Mouse (Mus musculus) liver, postnatal 0 days (tissue): ENCODE data around the gene Dgcr6. TPM values are rescaled to one million over a fixed set of nuclear protein-coding genes. Genes with fewer than 3 reads are reported as not detected.
A peak's percentile ranks its signal among the peaks of the same experiment; 100 is the strongest.

Experiments used
- ATAC-seq: fragments of 200-750 bp; cut with Nextera tagmentation; 2 replicates; pipeline ENCODE4 v1.8.0; 2017; ENCODE audit warnings: mild to moderate bottlenecking, moderate library complexity
- DNase-seq: peaks from one replicate; pipeline ENCODE4 v3.0.0-alpha.2; 2016
- H3K27ac ChIP-seq: fragments of 300-500 bp; sonication (generic); 2 replicates; pipeline ENCODE4 v1.5.1; 2014; ENCODE audit warnings: antibody characterized with exemption, moderate library complexity, mild to moderate bottlenecking, low read depth
- H3K27me3 ChIP-seq: fragments of 300-500 bp; sonication (generic); 2 replicates; pipeline ENCODE4 v1.6.1; 2014; ENCODE audit warnings: low read length, control low read depth, mixed read lengths; ENCODE audit not compliant: insufficient read depth
- H3K36me3 ChIP-seq: fragments of 300-500 bp; sonication (generic); replicated peaks from 2 replicates; pipeline ENCODE4 v1.6.1; 2014; ENCODE audit warnings: mild to moderate bottlenecking, control low read depth, low read length, moderate library complexity, mixed read lengths; ENCODE audit not compliant: insufficient read depth
- H3K4me1 ChIP-seq: fragments of 300-500 bp; sonication (generic); 2 replicates; pipeline ENCODE4 v1.6.1; 2014; ENCODE audit warnings: antibody characterized with exemption, mild to moderate bottlenecking, control low read depth; ENCODE audit not compliant: insufficient read depth
- H3K4me2 ChIP-seq: fragments of 300-500 bp; sonication (generic); 2 replicates; pipeline ENCODE4 v1.6.1; 2014; ENCODE audit warnings: low read depth, mild to moderate bottlenecking, low read length, moderate library complexity, mixed read lengths
- H3K4me3 ChIP-seq: fragments of 300-500 bp; sonication (generic); 2 replicates; pipeline ENCODE4 v1.5.1; 2014; ENCODE audit warnings: low read depth, low read length
- H3K9ac ChIP-seq: fragments of 300-500 bp; sonication (generic); replicated peaks from 2 replicates; pipeline ENCODE4 v1.6.1; 2014; ENCODE audit warnings: mild to moderate bottlenecking, moderate library complexity
- H3K9me3 ChIP-seq: fragments of 300-500 bp; sonication (generic); 2 replicates; pipeline ENCODE4 v1.6.1; 2016; ENCODE audit warnings: mild to moderate bottlenecking, control low read depth, low read length, mixed read lengths
- CTCF ChIP-seq: sonication (generic); IDR thresholded peaks from 2 replicates; pipeline ENCODE4 v1.5.1; 2016; ENCODE audit warnings: antibody characterized with exemption, low read depth
- EP300 ChIP-seq: IDR thresholded peaks from 2 replicates; pipeline ENCODE4 v1.6.1; 2016; ENCODE audit warnings: antibody characterized with exemption, low read depth, mild to moderate bottlenecking
- WGBS: fragments of 180-500 bp; shearing (Covaris S2); extraction: QIAGEN DNeasy Blood & Tissue Kit; methylation state at CpG from one replicate; pipeline ENCODE4 v1.1.7; 2014; ENCODE audit not compliant: insufficient replicate concordance; 5-methylcytosine and 5-hydroxymethylcytosine counted together
- polyA plus RNA-seq: library from polyadenylated mRNA; unstranded; fragments of >200 nt; fragmentation: Nextera tagmentation; extraction: Ambion mirVana; gene quantifications from 2 replicates; pipeline ENCODE4 v1.2.1, GENCODE M21; 2015

Gene Dgcr6
- polyA plus RNA-seq, 1 experiment from 2014 or later, result 23.2 TPM

DNA sequence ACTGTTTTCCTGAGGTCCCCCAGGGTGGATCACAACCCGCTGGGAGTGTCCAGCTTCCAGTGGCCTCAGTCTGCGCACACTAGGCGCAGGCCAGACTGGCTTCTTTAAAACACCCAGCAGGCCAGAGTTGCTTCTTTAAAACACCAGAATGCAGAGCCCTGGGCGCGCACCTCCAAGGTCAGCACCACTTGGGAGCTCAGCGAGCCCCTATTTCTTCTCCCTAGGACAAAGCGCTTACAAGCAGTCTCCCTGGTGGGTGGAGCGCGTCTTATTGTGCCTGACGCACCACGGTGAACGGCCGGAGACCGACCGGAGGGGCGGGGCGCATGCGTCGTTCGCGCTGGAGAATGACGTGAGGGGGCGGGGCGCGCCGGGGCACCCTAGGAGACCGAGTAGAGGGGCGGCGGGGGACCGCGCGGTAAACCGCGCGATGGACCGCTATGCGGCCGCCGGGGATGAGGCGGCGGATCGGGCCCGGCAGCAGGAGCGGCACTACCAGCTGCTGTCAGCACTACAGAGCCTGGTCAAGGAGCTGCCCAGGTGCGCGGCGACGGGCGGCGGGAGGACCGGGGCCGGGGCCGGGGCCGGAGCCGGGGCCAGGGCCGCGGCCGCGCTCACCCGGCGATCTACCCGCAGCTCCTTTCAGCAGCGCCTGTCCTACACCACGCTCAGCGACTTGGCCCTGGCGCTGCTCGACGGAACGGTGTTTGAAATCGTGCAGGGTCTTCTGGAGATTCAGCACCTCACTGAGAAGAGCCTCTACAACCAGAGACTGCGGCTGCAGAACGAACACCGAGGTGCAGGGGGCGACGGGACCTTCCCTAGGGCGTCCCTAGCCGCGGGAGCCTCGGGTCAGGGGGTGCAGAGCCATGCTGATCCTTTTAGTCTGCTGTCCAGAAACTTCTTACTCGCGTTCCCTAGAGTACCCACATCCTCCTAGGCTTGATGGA lies 13.7 kb downstream of the Dgcr6 start:
- no peaks in the 10 kb centered on the region for H3K27me3 ChIP-seq
- H3K4me2 ChIP-seq, result peak overlapping the region; percentile 96
- DNase-seq (peak; percentile 93), ATAC-seq (peak; percentile 97)
- peak overlapping the region; percentile 82 for H3K9ac ChIP-seq
- 0 out of 2 replicates have a peak, but pooled peaks cover 10% of the 10 kb centered on the region for H3K4me1 ChIP-seq
- no peaks in the 10 kb centered on the region for H3K9me3 ChIP-seq
- H3K4me3 ChIP-seq, result peak overlapping the region; percentile 94
- TF ChIP-seq CTCF (no peak), EP300 (no peak)
- H3K36me3 ChIP-seq, result peaks cover 8% of the 10 kb centered on the region; the same call in 1 of the 2 replicates
- WGBS, result 2% methylated on average over 73 of the region's 81 CpGs
- H3K27ac ChIP-seq, result peak overlapping the region; percentile 74

- H3K27me3 ChIP-seq, result no peaks in the 10 kb centered on the region
- H3K9ac ChIP-seq, result no peak overlapping the region
- H3K4me2 ChIP-seq, result no peak overlapping the region
- ATAC-seq (no peak), DNase-seq (no peak)
- 71% methylated on average over 8 of the region's 8 CpGs for WGBS
- no peaks in the 10 kb centered on the region for H3K9me3 ChIP-seq
- H3K4me3 ChIP-seq, result no peak overlapping the region
- peaks cover 12% of the 10 kb centered on the region; the same call in 1 of the 2 replicates for H3K36me3 ChIP-seq
- H3K27ac ChIP-seq, result no peak overlapping the region
- TF ChIP-seq CTCF, result no peak
- no peak for TF ChIP-seq EP300
- H3K4me1 ChIP-seq, result 0 out of 2 replicates have a peak, but pooled peaks cover 10% of the 10 kb centered on the region
Measured at GRCm38 (mm10) chr16:18068653-18069376, 16.2 kb downstream of the Dgcr6 start.

DNA sequence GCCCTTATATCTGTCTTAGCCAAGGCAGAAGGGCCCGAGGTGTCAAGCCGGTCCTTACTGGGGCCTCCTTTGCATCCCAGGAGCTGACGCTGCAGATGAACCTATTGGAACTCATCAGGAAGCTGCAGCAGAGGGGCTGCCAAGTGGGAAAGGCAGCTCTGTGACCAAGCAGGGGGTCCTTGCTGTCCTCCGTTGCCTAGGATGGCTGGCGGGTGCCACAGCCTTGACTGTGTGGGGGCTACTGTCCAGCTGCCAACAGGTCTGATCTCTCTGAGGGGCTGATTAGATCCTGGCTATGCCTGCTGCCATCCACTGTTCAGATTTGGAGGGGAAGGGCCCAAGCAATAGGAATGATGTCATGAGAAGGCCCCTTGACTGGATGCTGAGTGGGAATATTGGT lies 18.1 kb downstream of the Dgcr6 start:
- Histone ChIP-seq H3K36me3 (peaks cover 12% of the 10 kb centered on the region; the same call in 1 of the 2 replicates), H3K9ac (no peak overlapping the region), H3K4me2 (no peak overlapping the region), H3K4me1 (peaks cover 8% of the 10 kb centered on the region; the same call in 1 of the 2 replicates), H3K27me3 (no peaks in the 10 kb centered on the region), H3K27ac (no peak overlapping the region), H3K9me3 (no peaks in the 10 kb centered on the region), H3K4me3 (no peak overlapping the region)
- no peak for TF ChIP-seq CTCF
- no peak for TF ChIP-seq EP300
- DNase-seq, result no peak
- no peak for ATAC-seq
- WGBS, result 76% methylated on average over 5 of the region's 5 CpGs

GRCm38 (mm10) chr16:18072089-18072488 lies 19.4 kb downstream of the Dgcr6 start:
- no peak for ATAC-seq
- H3K9ac ChIP-seq, result no peak overlapping the region
- 83% methylated on average over 13 of the region's 13 CpGs for WGBS
- peaks cover 12% of the 10 kb centered on the region; the same call in 1 of the 2 replicates for H3K36me3 ChIP-seq
- TF ChIP-seq CTCF, result no peak
- no peak for TF ChIP-seq EP300
- no peaks in the 10 kb centered on the region for H3K27me3 ChIP-seq
- no peak overlapping the region for H3K4me2 ChIP-seq
- H3K27ac ChIP-seq, result no peak overlapping the region
- no peaks in the 10 kb centered on the region for H3K9me3 ChIP-seq
- DNase-seq, result no peak
- H3K4me3 ChIP-seq, result no peak overlapping the region
- peaks cover 1% of the 10 kb centered on the region; the same call in 1 of the 2 replicates for H3K4me1 ChIP-seq

GRCm38 (mm10) chr16:18073259-18073962 lies 20.8 kb downstream of the Dgcr6 start:
- 0 out of 2 replicates have a peak overlapping the region, but pooled peaks have one; percentile 48 for H3K27ac ChIP-seq
- H3K9me3 ChIP-seq, result no peaks in the 10 kb centered on the region
- H3K4me3 ChIP-seq, result no peak overlapping the region
- H3K4me1 ChIP-seq, result no peaks in the 10 kb centered on the region; the same call in 1 of the 2 replicates
- whole genome bisulfite sequencing, result 68% methylated on average over 9 of the region's 9 CpGs
- DNase-seq (no peak), ATAC-seq (peak; percentile 64)
- H3K36me3 ChIP-seq, result peaks cover 10% of the 10 kb centered on the region; the same call in 1 of the 2 replicates
- H3K27me3 ChIP-seq, result no peaks in the 10 kb centered on the region
- H3K4me2 ChIP-seq, result no peak overlapping the region
- H3K9ac ChIP-seq, result no peak overlapping the region
- TF ChIP-seq EP300, result no peak
- TF ChIP-seq CTCF, result no peak
